Mouse (Mus musculus): ENCODE results near the gene Irf1.

The Irf1 gene

DNA sequence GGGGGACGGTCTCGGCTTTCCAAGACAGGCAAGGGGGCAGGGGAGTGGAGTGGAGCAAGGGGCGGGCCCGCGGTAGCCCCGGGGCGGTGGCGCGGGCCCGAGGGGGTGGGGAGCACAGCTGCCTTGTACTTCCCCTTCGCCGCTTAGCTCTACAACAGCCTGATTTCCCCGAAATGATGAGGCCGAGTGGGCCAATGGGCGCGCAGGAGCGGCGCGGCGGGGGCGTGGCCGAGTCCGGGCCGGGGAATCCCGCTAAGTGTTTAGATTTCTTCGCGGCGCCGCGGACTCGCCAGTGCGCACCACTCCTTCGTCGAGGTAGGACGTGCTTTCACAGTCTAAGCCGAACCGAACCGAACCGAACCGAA, at the start of gene Irf1:
Gene Irf1 (plus strand): TSS at position 255 of the 365 bp plus-strand sequence.
- DNase-seq (ENCODE audit: low spot score), result peak; percentile 95

DNA sequence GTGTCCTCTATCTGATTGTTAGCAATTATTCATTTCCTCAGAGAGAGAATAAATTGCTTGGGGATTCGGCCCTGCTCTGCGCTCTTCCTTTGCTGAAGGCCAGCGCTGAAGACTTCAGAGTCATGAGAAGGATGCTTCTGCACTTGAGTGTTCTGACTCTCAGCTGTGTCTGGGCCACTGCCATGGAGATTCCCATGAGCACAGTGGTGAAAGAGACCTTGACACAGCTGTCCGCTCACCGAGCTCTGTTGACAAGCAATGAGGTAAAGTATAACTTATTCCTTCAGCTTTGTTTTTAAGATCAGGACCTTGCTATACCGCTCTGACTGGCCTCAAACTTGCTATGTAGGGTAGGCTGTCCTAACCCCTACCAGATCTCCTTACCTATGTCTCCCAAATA, 49.1 kb upstream of the Irf1 start, which contains the start of gene Il5:
Gene Il5 (plus strand): TSS at position 80 of the 400 bp plus-strand sequence.
- no peak for DNase-seq (ENCODE audit: low spot score)

DNA sequence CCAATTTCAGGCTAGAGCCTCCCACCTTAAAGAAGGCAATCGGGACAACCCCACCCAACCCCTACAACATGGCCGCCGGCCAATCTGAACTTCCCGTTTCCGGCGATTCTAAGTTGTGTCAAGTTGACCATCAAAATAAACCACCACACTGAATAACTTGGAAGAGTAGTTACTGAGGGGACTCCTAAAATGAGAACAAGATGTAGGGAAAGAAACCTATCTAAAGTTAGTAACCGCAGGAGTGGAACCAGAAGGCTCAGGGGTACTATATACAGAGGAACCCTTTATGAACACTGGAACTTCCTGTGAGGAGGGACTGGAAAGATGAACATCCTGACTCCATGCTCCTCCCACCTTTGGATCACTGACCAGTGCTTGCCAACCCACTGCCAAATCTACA, 38.4 kb upstream of the Irf1 start:
- DNase-seq (ENCODE audit: low spot score), result no peak

DNA sequence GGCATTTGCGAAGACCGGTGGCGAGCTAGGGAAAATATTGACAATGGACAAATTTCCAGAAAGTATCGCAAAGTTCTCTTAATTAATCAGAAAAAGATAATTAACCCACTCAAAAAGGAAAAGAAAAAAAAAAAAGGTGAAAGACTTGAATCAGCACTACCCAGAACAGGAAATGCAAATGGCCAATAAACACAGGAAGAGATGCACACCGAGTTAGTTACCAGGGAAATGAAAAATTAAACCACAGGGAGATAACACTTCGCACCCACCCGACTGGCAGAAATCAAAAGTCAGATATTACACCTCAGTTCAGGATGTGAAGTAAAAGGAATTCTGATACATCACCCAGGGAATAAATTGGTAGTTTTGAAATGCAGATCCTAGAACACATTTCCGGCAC, 37.6 kb upstream of the Irf1 start:
- DNase-seq (ENCODE audit: low spot score), result no peak

DNA sequence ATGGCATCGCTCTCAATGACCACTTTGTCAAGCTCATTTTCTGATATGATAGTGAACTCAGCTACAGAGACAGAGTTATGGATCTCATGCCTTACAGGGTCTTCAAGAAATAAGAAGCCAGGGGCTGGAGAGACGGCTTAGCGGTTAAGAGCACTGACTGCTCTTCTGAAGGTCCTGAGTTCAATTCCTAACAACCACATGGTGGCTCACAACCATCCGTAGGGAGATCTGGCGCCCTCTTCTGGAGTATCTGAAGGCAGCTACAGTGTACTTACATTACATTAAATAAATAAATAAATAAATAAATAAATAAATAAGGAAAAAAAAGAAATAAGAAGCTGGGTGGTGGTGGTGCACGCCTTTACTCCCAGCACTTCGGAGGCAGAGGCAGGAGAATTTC, 36.0 kb upstream of the Irf1 start:
- DNase-seq (ENCODE audit: low spot score), result no peak

DNA sequence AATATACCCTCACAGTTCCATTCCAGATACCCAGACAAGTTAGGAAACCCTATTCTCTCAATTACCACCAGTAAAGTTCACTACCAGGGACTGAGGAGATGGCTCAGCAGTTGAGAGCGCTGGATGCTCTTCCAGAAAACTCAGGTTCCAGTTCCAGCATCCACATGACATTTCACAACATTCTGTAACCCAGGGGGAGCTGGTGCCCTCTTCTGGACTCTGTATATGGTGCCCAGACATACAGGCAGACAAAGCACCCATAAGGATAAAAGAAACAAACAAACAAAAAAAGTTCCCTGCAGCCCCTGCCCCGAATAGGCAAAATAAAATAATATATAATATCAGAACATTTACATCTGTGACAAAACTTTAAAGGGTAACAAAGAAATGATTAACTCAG, 35.4 kb upstream of the Irf1 start:
- DNase-seq (ENCODE audit: low spot score), result no peak

DNA sequence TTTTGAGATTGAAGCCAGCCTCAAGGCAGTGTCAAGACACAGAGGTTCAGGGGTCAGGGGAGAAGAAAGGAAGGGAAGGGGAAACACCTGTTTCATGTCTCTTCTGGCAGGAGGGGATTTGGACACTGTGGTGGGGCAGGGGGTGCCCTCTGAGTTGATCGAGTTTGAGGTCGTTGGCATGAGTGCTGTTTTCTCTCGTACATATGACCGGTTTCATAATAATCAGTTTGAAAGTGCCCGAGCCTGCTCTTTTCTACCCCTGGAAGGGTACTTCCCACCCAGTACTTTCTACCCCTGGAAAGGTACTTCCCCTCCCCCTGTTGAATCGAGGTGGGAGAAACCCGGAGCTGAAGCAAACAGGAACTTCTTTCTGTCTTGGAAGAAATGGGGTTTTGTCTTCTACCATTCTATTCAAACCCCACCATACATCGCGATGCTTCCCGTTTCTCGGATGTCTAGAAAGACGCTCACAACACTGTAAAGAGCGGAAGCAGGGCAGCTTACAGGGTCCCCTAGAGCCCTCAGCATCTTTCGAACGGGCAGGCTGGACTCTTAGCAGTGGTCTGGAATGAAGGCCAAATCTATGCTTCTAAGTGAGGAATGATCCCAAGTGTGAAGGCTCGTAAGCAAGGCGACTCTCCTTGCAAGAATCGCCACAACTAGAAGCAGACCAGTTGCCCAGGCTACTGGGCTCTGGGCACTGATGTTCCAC, 34.7 kb upstream of the Irf1 start:
- no peak for DNase-seq (ENCODE audit: low spot score)

DNA sequence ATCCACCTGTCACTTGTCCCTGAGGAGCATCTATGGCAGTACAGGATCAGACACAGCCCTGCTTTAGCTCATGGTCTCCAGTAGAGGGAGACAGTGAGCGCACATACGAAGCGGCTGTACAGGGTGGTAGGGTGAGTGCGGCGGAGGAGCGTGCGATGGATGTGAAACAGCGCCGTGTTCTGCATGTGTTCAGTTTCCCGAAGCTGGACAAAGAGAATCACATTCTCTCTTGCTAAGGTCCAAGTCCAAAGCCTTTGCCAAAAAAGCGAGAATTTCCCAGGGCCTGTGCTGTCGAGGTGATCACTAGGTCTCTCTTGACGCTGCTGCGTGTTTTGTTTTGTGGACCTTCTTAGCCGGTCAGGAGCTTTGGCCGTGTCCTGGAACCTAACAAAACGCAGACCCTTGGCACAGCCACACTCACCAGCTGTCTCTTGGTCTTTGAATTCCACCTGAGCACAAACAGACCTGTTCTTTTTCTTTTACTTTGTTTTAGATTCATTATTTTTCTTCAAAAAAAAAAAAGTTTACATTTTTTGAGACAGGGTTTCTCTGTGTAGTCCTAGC, 34.0 kb upstream of the Irf1 start:
- peak; percentile 63 for DNase-seq (ENCODE audit: low spot score)

DNA sequence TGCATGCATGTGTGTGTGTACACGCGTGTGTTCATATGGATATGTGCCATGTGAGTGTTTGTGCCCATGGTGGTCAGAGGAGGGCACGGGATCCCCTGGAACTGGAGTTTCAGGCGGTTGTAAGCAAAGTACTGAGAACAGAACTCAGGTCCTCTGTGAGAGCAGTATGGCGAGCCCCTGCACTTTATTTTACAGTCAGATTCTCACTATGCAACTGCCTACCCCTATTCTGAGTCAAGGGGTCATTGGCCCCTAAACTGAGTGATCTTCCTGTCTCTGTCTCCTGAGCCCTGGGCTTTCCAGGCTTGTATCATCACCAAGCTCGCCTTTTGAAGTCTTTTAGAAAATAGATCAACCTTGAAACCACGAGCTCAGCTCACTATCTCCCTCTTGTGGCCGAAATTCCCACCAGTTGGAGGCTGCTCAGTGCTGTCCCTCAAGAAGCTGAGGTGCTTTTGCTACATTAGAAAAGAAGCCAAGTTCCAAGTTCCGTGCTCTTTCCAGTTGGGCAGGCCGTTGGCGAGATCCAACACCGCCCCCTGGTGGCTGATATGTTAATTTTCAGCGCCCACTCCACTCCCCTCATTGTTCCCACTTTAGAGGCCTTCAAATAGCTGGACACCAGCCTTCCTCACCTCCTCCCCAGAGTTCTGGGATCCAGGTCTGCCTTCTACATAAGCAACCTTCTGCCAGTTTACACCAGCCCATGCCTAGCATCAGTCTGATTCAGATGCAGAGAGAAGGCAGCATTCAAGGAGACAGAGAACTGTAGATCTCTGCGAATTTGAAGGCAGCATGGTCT, 32.8 kb upstream of the Irf1 start:
- peak; percentile 91 for DNase-seq (ENCODE audit: low spot score)

DNA sequence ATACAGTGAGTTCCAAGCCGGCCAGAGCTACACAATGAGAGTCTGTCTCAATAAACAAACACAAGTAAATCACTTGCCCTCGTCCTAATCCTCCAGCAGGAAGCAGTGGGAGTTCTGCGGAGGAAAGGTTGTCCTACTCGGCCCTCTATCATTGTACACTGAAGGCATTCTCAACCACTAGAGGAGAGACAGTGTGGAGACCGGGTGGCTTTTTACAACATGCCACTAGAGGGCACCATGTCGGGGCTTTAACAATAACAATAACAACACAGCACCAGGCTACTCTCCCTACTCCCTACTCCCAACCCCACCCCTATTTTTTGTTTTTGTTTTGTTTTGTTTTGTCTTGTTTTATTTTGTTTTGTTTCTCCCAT, 32.3 kb upstream of the Irf1 start:
- peak; percentile 68 for DNase-seq (ENCODE audit: low spot score)

DNA sequence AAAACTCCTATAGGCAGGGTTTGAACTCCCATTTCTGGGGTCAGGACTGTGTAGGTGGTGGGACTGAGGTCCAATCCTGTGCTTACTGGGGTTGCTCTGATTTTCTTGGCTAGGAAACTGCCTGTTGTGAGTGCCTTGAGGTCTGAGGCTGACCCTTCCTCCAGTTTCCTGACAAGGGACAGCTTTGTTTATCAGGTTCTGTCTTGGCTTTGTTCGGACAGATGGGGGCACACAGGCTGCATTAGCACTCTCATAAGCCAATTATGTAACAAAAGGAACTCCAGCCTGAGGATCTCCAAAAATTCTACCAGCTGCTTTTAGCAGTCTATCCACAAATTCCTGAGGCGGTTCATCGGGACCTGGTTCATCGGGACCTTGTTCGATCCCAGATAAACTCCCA, 27.5 kb upstream of the Irf1 start:
- no peak for DNase-seq (ENCODE audit: low spot score)

DNA sequence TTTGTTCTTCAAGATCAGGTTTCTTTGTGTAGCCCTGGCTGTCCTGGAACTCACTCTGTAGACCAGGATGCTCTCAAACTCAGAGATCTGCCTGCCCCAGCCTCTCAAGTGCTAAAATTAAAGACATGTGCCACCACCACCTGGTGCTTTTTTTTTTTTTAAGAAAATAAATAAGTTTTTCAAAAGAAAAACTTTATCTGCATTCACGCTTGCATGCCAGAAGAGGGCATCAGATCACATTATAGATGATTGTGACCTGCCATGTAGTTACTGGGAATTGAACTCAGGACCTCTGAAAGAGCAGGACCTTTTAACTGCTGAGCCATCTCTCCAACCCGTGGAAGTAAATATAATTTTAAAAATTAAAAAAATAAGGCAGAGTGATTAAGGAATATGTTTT, 24.6 kb upstream of the Irf1 start:
- no peak for DNase-seq (ENCODE audit: low spot score)

DNA sequence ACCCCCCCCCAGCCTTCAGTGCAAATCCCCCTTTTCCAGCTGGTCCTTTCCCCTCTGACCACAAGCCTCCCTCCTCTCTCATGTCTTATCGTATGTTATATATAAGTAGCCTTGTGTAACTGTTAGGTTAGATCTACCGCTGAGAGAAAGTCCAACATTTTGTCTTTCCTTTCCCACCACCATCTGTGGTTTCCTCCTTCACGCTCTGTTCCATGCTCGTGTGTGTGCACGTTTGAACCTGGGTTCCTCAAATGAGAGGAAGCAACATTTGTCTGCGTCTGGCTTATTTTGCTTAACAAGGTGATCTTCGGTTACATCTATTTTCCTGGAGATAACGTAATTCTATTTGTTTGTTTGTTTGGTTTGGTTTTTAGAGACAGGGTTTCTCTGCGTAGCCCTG, 21.8 kb upstream of the Irf1 start:
- DNase-seq (ENCODE audit: low spot score), result no peak

DNA sequence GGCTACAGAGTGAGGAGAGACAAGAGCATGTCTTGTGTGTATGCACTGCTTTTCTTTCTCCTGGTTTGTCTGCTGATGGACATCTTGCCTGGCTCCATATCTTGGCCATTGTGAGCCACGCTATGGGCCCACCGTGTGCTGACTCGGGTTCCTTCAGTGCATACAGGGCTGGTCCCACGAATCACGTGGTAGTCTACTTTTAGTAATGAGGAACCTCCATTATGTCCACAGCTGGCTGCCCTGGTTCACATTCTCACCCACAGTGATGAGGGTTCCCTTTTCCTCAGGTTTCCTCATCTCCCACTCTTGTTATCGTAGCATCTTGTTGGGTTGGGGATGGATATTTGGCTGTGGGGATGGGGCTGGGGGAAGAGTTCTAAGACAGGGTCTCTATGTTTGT, 21.2 kb upstream of the Irf1 start:
- no peak for DNase-seq (ENCODE audit: low spot score)

DNA sequence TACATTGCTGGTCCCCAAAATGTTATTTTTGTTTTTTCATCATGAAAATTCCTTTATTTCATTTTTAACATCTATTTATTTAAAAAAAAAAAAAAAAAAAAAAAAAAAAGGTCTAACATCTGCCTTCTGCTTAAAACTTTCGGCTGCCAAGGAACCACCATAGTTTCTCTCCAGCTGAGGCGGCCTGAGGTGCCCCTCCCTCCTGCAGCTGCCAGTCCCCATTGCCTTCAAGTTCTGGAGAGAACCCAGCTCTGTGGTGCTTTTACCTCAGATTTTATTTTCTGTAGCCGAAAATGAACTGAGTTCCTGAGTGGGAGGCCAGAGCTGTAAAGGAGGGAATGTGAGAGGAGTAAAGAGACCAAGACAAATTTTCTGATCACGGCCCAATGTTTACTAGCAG, 20.5 kb upstream of the Irf1 start:
- DNase-seq (ENCODE audit: low spot score), result no peak

DNA sequence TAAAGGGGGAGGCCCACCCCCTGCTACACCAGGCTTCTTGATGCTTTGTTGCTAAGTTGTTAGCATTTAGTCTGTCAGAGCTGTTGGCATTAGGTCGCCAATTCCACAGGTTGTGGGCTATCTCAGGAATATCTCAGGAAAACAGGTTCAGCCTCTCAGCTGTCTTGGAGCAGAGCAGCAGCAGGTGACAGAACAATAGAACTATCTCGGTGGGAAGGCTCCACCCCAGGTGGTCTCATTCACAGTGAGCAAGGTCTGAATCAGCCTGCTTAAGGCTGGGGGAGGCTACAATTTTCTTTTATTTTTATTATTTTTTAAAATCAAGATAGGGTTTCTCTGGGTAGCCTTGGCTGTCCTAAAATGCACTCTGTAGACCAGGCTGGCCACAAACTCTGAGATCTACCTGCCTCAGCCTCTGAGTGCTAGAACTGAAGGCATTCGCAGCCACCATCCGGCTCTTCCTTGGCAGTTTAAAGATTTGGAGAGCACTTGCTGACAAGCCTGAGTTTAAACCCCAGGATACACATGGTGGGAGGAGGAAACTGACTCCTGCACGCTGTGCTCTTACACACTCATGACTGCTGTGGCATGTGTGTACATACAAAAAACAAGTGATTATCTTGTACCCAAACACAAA, 20.0 kb upstream of the Irf1 start:
- no peak for DNase-seq (ENCODE audit: low spot score)

DNA sequence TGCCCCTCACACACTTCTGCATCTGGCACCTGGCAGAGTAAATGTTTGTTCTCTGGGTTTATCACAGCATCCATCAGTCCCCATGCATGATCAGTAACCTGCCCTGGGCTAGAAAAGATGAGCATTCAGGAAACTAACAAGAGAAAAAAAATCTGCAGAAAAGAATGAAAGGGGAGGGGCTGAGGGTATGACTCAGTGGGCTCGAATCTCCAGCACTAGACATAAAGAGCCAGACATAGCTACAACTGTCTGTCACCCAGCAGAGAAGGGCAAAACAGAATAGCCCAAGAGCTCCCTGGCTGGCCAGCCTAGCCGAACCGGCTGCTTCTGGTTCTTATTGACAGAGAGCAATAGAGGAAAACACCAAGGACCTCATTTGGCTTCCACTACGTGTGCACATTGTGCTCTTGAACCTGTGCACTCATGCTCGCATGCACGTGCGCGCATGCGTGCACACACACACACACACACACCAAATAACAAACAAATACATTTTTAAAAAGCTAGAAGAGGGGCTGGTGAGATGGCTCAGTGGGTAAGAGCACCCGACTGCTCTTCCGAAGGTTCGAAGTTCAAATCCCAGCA, 14.7 kb upstream of the Irf1 start:
- DNase-seq (ENCODE audit: low spot score), result no peak

DNA sequence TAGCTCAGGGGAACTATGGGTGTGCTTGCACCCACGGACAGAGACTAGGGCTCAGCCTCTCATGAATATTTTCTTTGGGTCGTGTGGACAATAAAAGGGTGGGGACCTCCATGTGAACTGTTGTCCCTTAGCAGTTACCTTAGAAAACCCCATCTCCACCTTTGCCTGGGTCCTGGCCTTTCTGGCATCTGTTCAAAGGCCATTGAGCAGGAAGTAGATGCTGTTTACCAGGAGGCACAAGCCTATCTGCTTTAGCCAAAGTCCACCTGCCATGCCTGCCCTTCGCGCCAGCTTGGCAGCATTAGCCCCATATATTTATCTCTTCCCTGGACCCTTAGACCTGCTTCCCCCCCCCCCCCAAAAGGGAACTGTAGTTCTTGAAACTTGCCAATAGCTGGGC, 12.2 kb upstream of the Irf1 start:
- DNase-seq (ENCODE audit: low spot score), result peak; percentile 33

DNA sequence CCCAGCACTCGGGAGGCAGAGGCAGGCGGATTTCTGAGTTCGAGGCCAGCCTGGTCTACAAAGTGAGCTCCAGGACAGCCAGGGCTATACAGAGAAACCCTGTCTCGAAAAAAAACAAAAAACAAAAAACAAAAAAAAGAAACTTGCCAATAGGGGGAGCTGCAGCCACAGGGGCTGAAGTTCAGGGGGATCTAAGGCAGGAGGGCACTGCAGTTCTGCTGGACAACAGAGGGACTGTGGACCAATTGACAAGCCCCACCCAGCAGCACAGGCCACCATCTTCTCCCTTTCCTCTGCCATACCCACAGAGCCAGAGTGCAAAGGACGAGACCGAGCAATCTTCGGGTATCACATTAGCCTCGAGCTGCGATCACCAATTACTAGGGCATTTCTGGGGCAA, 11.8 kb upstream of the Irf1 start:
- DNase-seq (ENCODE audit: low spot score), result peak; percentile 43

DNA sequence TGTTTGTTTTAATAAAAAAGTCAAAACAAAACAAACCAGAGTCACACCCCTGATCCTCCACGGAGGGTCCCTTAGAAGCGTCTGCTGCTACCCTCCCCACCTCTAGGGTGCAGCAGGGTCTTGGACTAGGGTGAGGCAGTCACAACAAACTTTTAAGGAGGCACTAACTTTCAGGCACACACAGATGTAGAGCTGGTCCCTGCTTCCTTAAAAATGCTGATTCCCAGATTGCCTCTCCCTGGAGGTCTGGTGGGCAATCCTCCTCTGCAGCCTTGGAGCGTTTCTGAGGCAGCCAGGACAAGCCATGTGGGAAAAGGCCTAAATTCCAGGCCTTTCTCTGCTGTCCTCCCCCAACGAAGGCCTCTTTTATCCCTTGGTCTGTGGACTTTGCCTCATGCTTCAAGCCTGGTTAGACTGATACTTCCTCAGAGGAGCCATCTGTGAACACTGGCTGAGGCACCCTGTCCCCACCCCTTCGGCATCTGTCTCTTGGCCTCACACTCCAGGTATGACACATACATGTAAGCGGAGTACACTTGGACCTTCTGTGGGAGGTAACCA, 10.9 kb upstream of the Irf1 start:
- peak; percentile 42 for DNase-seq (ENCODE audit: low spot score)

DNA sequence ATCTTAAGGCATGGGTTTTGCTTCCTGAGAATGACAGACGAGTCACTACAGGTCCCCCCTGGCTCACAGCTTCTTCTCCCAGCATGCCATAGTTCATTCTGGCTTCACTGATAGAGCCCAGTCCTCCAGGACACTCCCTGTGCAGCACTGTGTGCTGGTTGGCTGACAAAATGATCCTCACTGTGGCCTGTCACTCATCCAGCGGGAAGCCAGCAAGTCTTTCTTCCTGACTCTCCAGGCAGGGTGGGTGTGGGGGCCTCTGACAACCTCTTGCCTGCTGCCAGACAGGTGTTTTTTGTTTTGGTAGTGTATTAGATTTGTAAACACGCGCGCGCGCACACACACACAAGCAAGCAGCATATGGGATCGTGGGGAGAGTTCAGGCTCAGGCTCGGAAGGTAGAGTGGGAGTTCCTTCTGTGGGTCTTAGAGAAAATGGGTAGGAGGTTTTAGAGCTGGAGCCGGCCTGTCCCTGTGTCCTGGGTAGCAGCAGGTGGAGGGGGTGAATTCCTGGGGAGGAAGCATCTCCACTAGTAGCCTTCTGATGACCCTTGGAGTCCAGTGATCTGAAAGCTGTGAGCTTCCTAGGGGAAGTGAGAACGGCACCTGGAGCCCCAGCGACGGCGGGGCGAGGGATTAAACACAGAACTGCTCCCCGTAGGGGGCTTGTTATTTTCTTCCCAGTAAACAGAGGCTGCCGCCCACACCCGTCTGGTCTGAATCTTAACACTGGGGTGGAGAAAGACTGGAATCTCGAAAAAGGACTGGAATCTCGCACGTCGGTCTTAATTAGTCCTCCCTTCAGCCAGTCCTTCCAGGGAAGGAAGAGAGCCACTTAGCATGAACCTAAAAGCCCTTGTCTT, 10.0 kb upstream of the Irf1 start:
- peak; percentile 43 for DNase-seq (ENCODE audit: low spot score)
